Mouse (Mus musculus) hindbrain, embryonic 14.5 days (tissue): ENCODE measurements around the gene Coq9. TPM values are rescaled to one million over a fixed set of nuclear protein-coding genes. Genes with fewer than 3 reads are reported as not detected.

Experiments used
- ATAC-seq: fragments of 200-750 bp; cut with Nextera tagmentation; 2 replicates; pipeline ENCODE4 v1.8.0; 2017; ENCODE audit warnings: moderate number of reproducible peaks, mild to moderate bottlenecking, moderate TSS enrichment, moderate library complexity; ENCODE audit not compliant: low FRiP score
- DNase-seq: peaks from one replicate; pipeline ENCODE4 v3.0.0-alpha.2; 2015; ENCODE audit warnings: low spot score
- H3K27ac ChIP-seq: fragments of 300-500 bp; sonication (generic); 2 replicates; pipeline ENCODE4 v1.5.1; 2014; ENCODE audit warnings: mild to moderate bottlenecking, moderate library complexity
- H3K27me3 ChIP-seq: fragments of 300-500 bp; sonication (generic); 2 replicates; pipeline ENCODE4 v1.6.1; 2014; ENCODE audit warnings: mild to moderate bottlenecking, low read length, mixed read lengths; ENCODE audit not compliant: control insufficient read depth, insufficient read depth
- H3K36me3 ChIP-seq: fragments of 300-500 bp; sonication (generic); replicated peaks from 2 replicates; pipeline ENCODE4 v1.6.1; 2014; ENCODE audit not compliant: control insufficient read depth, insufficient read depth
- H3K4me1 ChIP-seq: fragments of 300-500 bp; sonication (generic); replicated peaks from 2 replicates; pipeline ENCODE4 v1.6.1; 2014; ENCODE audit warnings: antibody characterized with exemption, low read length, mixed read lengths; ENCODE audit not compliant: control insufficient read depth, insufficient read depth
- H3K4me2 ChIP-seq: fragments of 300-500 bp; sonication (generic); replicated peaks from 2 replicates; pipeline ENCODE4 v1.6.1; 2014; ENCODE audit warnings: mild to moderate bottlenecking, moderate library complexity
- H3K4me3 ChIP-seq: fragments of 300-500 bp; sonication (generic); replicated peaks from 2 replicates; pipeline ENCODE4 v1.5.1; 2014; ENCODE audit warnings: mild to moderate bottlenecking, low read length
- H3K9ac ChIP-seq: fragments of 300-500 bp; sonication (generic); 2 replicates; pipeline ENCODE4 v1.6.1; 2014
- H3K9me3 ChIP-seq: fragments of 300-500 bp; sonication (generic); 2 replicates; pipeline ENCODE4 v1.6.1; 2016; ENCODE audit warnings: low read length; ENCODE audit not compliant: control insufficient read depth
- WGBS: fragments of 180-500 bp; shearing (Covaris S2); extraction: QIAGEN DNeasy Blood & Tissue Kit; methylation state at CpG from one replicate; pipeline ENCODE4 v1.1.7; 2014; 5-methylcytosine and 5-hydroxymethylcytosine counted together
- polyA plus RNA-seq: library from polyadenylated mRNA; unstranded; fragments of >200 nt; fragmentation: Nextera tagmentation; extraction: Ambion mirVana; gene quantifications from 2 replicates; pipeline ENCODE4 v1.2.1, GENCODE M21; 2014

Coq9 gene
- polyA plus RNA-seq, 1 experiment from 2014 or later, result 59.1 TPM

- DNase-seq, result no peak
- Histone ChIP-seq H3K9ac (no peak overlapping the region), H3K4me1 (peaks cover 46% of the 10 kb centered on the region), H3K27ac (peak overlapping the region; percentile 21; the same call in 1 of the 2 replicates), H3K4me3 (no peak overlapping the region), H3K4me2 (peak overlapping the region; percentile 22), H3K36me3 (peaks cover 2% of the 10 kb centered on the region), H3K27me3 (peaks cover 15% of the 10 kb centered on the region), H3K9me3 (no peaks in the 10 kb centered on the region)
- no peak for ATAC-seq
- WGBS, result 22% methylated on average over 3 of the region's 3 CpGs
Measured at GRCm38 (mm10) chr8:94872156-94872555, 34.0 kb downstream of the Coq9 start.

GRCm38 (mm10) chr8:94872576-94872975 is 34.5 kb downstream of the Coq9 start:
- DNase-seq, result no peak
- H3K4me3 ChIP-seq, result no peak overlapping the region
- no peak for ATAC-seq
- H3K27ac ChIP-seq, result no peak overlapping the region
- H3K9ac ChIP-seq, result no peak overlapping the region; the same call in 1 of the 2 replicates
- H3K36me3 ChIP-seq, result no peaks in the 10 kb centered on the region
- peak overlapping the region; percentile 22 for H3K4me2 ChIP-seq
- H3K4me1 ChIP-seq, result peaks cover 46% of the 10 kb centered on the region
- 62% methylated on average over 2 of the region's 2 CpGs for WGBS
- H3K27me3 ChIP-seq, result peaks cover 15% of the 10 kb centered on the region
- H3K9me3 ChIP-seq, result no peaks in the 10 kb centered on the region

- peak; percentile 68 for DNase-seq
- Histone ChIP-seq H3K9me3 (no peaks in the 10 kb centered on the region), H3K4me1 (peaks cover 33% of the 10 kb centered on the region), H3K36me3 (no peaks in the 10 kb centered on the region), H3K27ac (no peak overlapping the region), H3K27me3 (peaks cover 15% of the 10 kb centered on the region), H3K9ac (no peak overlapping the region), H3K4me3 (peak overlapping the region; percentile 61; the same call in 1 of the 2 replicates), H3K4me2 (peak overlapping the region; percentile 97)
- ATAC-seq, result no peak
- WGBS, result 14% methylated on average over 6 of the region's 6 CpGs
Measured at GRCm38 (mm10) chr8:94874358-94874757, 36.2 kb downstream of the Coq9 start.

- Histone ChIP-seq H3K27ac (no peak overlapping the region; the same call in 1 of the 2 replicates), H3K9ac (peak overlapping the region; percentile 67), H3K9me3 (no peaks in the 10 kb centered on the region), H3K36me3 (no peaks in the 10 kb centered on the region), H3K27me3 (peaks cover 15% of the 10 kb centered on the region), H3K4me3 (peak overlapping the region; percentile 61), H3K4me2 (peak overlapping the region; percentile 97), H3K4me1 (peaks cover 24% of the 10 kb centered on the region)
- no peak for ATAC-seq
- no peak for DNase-seq
- WGBS, result 17% methylated on average over 17 of the region's 17 CpGs
Measured at GRCm38 (mm10) chr8:94875096-94875870, 37.2 kb downstream of the Coq9 start.

GRCm38 (mm10) chr8:94875871-94876150 is 37.7 kb downstream of the Coq9 start:
- H3K36me3 ChIP-seq, result no peaks in the 10 kb centered on the region
- ATAC-seq (no peak), DNase-seq (no peak)
- peak overlapping the region; percentile 67 for H3K9ac ChIP-seq
- H3K27ac ChIP-seq, result no peak overlapping the region; the same call in 1 of the 2 replicates
- peak overlapping the region; percentile 61 for H3K4me3 ChIP-seq
- H3K27me3 ChIP-seq, result peaks cover 15% of the 10 kb centered on the region
- H3K4me1 ChIP-seq, result peaks cover 24% of the 10 kb centered on the region
- WGBS, result 1% methylated on average over 14 of the region's 20 CpGs
- peak overlapping the region; percentile 97 for H3K4me2 ChIP-seq
- no peaks in the 10 kb centered on the region for H3K9me3 ChIP-seq

- H3K27me3 ChIP-seq, result peaks cover 15% of the 10 kb centered on the region
- H3K4me2 ChIP-seq, result peak within 1 kb of the TSS; percentile 97
- DNase-seq (peak; percentile 72), ATAC-seq (peak; percentile 50; the same call in 1 of the 2 replicates)
- H3K27ac ChIP-seq, result no peak within 1 kb of the TSS; the same call in 1 of the 2 replicates
- H3K36me3 ChIP-seq, result no peaks in the 10 kb centered on the region
- peak within 1 kb of the TSS; percentile 61 for H3K4me3 ChIP-seq
- peak within 1 kb of the TSS; percentile 67 for H3K9ac ChIP-seq
- H3K9me3 ChIP-seq, result no peaks in the 10 kb centered on the region
- H3K4me1 ChIP-seq, result peaks cover 23% of the 10 kb centered on the region
- 1% methylated on average over 27 of the region's 37 CpGs for WGBS
Measured at GRCm38 (mm10) chr8:94876197-94876730, 38.1 kb downstream of the Coq9 start, which contains the start of gene Dok4. TSS of gene Dok4 (minus strand) at chr8:94876330.

- WGBS, result 42% methylated on average over 3 of the region's 3 CpGs
- H3K4me2 ChIP-seq, result no peak overlapping the region
- ATAC-seq (no peak), DNase-seq (no peak)
- no peak overlapping the region for H3K27ac ChIP-seq
- H3K4me1 ChIP-seq, result peaks cover 17% of the 10 kb centered on the region
- no peaks in the 10 kb centered on the region for H3K36me3 ChIP-seq
- H3K9ac ChIP-seq, result no peak overlapping the region
- peaks cover 15% of the 10 kb centered on the region for H3K27me3 ChIP-seq
- H3K9me3 ChIP-seq, result no peaks in the 10 kb centered on the region
- no peak overlapping the region for H3K4me3 ChIP-seq
Measured at GRCm38 (mm10) chr8:94876820-94877219, 38.7 kb downstream of the Coq9 start.

GRCm38 (mm10) chr8:94880742-94881141 is 42.6 kb downstream of the Coq9 start:
- Histone ChIP-seq H3K9ac (no peak overlapping the region), H3K4me3 (no peak overlapping the region), H3K4me2 (no peak overlapping the region), H3K27ac (no peak overlapping the region), H3K27me3 (no peaks in the 10 kb centered on the region), H3K4me1 (peaks cover 4% of the 10 kb centered on the region; the same call in 1 of the 2 replicates), H3K36me3 (no peaks in the 10 kb centered on the region), H3K9me3 (no peaks in the 10 kb centered on the region)
- DNase-seq, result no peak
- ATAC-seq, result no peak
- WGBS, result 79% methylated on average over 4 of the region's 4 CpGs

GRCm38 (mm10) chr8:94888383-94889036 is 50.4 kb downstream of the Coq9 start:
- H3K9me3 ChIP-seq, result no peaks in the 10 kb centered on the region
- H3K4me3 ChIP-seq, result no peak overlapping the region
- H3K27ac ChIP-seq, result no peak overlapping the region
- no peak overlapping the region for H3K9ac ChIP-seq
- ATAC-seq (no peak), DNase-seq (no peak)
- H3K4me2 ChIP-seq, result no peak overlapping the region
- no peaks in the 10 kb centered on the region for H3K36me3 ChIP-seq
- WGBS, result 33% methylated on average over 14 of the region's 14 CpGs
- no peaks in the 10 kb centered on the region for H3K27me3 ChIP-seq
- no peaks in the 10 kb centered on the region for H3K4me1 ChIP-seq
